Mouse (Mus musculus) cortical plate, adult 2 months (tissue): ENCODE measurements at regions not wholly inside any gene's neighbourhood (a gene's known extent, or its start where the extent isn't known, plus 50 kb on each side); places are given as distances from the start of the nearest gene placed in this dataset.

Experiments used
- CTCF ChIP-seq: fragments of 200-500 bp; IDR thresholded peaks from 2 replicates; pipeline ENCODE4 v1.5.1; 2011; ENCODE audit warnings: mild to moderate bottlenecking, control low read depth, low read length; ENCODE audit not compliant: insufficient read depth; ENCODE audit errors: extremely low read depth
- POLR2A ChIP-seq: fragments of 200-500 bp; IDR thresholded peaks from 2 replicates; pipeline ENCODE4 v1.6.1; 2011; ENCODE audit warnings: mild to moderate bottlenecking, low read length, control low read depth; ENCODE audit not compliant: insufficient read depth; ENCODE audit errors: extremely low read depth

DNA sequence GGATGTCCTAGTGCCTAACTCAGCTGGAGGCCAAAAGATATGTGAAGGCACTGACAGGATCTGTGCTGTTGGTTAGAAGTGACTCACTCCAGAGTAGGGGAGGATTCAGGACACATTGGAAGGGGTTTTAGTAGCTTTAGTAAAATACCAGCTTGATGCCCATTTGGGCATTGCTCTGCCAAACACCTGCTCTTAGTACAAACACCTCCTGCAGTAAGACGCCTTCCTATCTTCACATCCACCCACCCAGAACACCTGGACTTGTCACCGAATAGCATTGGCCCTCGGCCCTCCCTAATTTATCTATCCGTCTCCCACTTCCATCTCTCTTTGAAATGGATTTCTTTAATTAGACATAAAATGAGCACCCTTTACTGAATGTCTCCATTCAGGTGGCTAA lies 430.9 kb upstream of the Tmpo start:
- TF ChIP-seq CTCF (no peak), POLR2A (no peak)
